Mouse (Mus musculus) macrophage (primary cell): ENCODE data around the gene Ubqln1. TPM values are rescaled to one million over a fixed set of nuclear protein-coding genes. Genes with fewer than 3 reads are reported as not detected.

Experiments
- H3K27ac ChIP-seq: fragments of 350-480 bp; formaldehyde crosslinking; 2 replicates; pipeline ENCODE4 v1.9.0; 2021
- H3K36me3 ChIP-seq: fragments of 350-480 bp; formaldehyde crosslinking; 2 replicates; pipeline ENCODE4 v1.9.0; 2021; ENCODE audit errors: inconsistent target
- H3K4me3 ChIP-seq: fragments of 350-480 bp; formaldehyde crosslinking; 2 replicates; pipeline ENCODE4 v1.9.0; 2021; ENCODE audit errors: inconsistent target
- H3K79me2 ChIP-seq: fragments of 350-480 bp; formaldehyde crosslinking; 2 replicates; pipeline ENCODE4 v1.9.0; 2021; ENCODE audit errors: inconsistent target
- WGBS: methylation state at CpG from one replicate; pipeline ENCODE4 v1.1.7; 2026; ENCODE audit warnings: inconsistent platforms; ENCODE audit not compliant: missing documents; 5-methylcytosine and 5-hydroxymethylcytosine counted together
- polyA plus RNA-seq: library from polyadenylated mRNA; stranded (reverse); fragments of 250-400 nt; gene quantifications from 3 replicates; pipeline ENCODE4 v1.2.4, GENCODE M21; 2018; ENCODE audit warnings: inconsistent platforms
- total RNA-seq, 78 experiments: library from RNA; depleted of rRNA; stranded (reverse); fragments of 250-400 nt; gene quantifications; 1 replicate in 9 of 78; 2 replicates in 24 of 78; 3 replicates in 43 of 78; 4 replicates in 2 of 78; pipeline ENCODE4 v1.2.4; 2018; ENCODE audit warnings: inconsistent platforms in 56 of 78

Ubqln1 gene
- total RNA-seq (2018; cell fraction: chromatin; rRNA removed), result 10 to 100 TPM; 15.3 to 49.2 (median 34.0) TPM
- total RNA-seq (2018; cell fraction: cytosol; rRNA removed), result 10 to 100 TPM; 59.5 to 74.1 (median 66.3) TPM
- total RNA-seq (2018; cell fraction: nucleus; rRNA removed), result 10 to 100 TPM; 23.6 to 67.9 (median 41.5) TPM
- polyA plus RNA-seq, result 51.3 to 88.5 TPM (median 66.0 TPM) in 3 replicates

DNA sequence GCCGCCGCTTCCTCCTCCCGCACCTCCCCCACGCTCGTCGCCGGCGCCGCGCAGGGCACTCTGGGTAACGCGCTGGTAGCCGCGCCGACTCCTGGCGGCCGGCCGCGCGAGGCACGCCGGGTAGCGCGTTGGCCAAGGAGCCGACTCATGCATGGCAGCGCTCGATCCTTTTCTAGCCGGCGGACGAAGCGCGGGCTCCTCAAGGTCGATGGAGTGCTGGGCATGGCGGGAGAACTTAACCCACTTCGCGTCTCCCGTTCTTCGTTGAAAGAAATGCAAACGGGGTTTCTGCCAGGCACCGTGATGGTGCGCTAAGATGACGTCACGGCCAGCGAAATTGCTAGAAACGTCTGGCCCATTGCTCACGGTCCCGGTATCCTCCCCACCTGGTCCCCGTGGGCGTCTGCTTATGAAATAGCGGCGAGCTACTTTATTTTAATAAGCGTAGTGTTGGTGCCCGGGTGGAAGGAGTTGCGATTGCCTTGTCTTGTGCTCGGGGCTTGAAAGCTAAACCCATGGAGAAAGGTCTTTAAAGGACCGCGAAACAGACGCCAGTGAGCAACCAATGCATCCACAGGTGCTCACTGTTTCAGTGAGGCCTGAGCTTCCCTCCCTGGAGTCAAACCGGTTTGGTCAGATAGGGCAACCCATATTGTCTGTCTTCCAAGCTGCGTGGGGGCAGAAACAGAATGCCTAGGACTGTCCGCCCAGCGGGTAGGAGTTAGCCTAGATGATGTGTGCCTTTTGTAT, at the start of gene Ubqln1:
Gene Ubqln1 (minus strand): TSS at position 62 of the 750 bp plus-strand sequence.
- H3K4me3 ChIP-seq, result peak within 1 kb of the TSS; percentile 77
- no peaks in the 10 kb centered on the region for H3K36me3 ChIP-seq
- H3K27ac ChIP-seq, result peak within 1 kb of the TSS; percentile 68
- 2% methylated on average over 61 of the region's 62 CpGs for WGBS
- H3K79me2 ChIP-seq, result peaks cover 41% of the 10 kb centered on the region

DNA sequence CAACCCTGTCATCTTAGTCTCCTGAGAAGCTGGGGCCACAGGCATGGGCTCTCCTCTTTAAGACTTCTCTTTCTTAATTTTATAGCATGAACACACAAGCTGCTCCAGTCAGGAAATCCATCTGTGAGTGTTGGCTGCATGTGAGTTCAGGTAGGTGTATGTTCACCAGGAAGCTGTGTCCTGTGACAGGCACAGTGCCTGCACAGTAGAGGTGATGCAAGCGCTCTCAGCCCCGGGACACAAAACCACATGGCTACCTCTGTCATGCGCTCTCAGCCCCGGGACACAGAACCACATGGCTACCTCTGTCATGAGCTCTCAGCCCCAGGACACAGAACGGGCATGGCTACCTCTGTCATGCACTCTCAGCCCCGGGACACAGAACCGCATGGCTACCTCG, 48.1 kb upstream of the Ubqln1 start:
- 0 out of 2 replicates have a peak, but pooled peaks cover 3% of the 10 kb centered on the region for H3K36me3 ChIP-seq
- no peak overlapping the region for H3K4me3 ChIP-seq
- no peak overlapping the region for H3K27ac ChIP-seq
- 81% methylated on average over 8 of the region's 8 CpGs for WGBS
- no peaks in the 10 kb centered on the region for H3K79me2 ChIP-seq

DNA sequence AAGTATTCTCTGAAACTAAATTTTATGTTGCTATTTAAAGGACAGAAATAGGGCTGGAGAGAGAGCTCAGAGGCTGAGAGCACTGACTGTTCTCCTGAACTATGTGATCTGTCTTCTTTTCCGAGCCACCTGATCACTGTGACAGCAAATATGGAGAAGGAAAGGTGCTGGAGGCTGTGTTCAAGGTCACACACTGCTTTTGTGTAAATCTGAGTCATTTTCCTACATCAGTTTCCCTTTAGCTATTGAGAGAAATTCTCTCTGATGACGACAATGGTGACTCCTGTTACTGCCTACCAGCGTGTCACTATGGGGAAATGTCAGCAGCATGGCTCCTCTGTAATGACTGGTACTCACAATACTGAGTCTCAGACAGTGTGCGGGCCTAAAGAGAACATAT, 46.2 kb upstream of the Ubqln1 start:
- 92% methylated on average over 4 of the region's 4 CpGs for WGBS
- Histone ChIP-seq H3K79me2 (no peaks in the 10 kb centered on the region), H3K27ac (no peak overlapping the region), H3K36me3 (0 out of 2 replicates have a peak, but pooled peaks cover 3% of the 10 kb centered on the region), H3K4me3 (no peak overlapping the region)

DNA sequence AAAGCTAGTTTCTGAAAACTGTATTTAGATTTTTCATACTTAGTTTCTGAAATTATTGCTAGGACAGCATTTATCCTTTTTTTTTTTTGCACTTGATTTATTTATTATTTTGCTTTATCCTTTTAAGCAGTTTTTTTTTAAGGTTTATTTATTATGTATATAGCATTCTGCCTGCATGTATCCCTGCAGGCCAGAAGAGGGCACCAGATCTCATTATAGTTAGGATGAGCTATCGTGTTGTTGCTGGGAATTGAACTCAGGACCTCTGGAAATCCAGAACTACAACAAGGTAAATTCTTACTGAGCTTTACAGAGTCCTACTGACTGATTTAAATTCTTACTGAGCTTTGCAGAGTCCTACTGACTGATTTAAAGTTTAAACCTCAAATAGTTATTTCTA, 37.8 kb upstream of the Ubqln1 start:
- no peaks in the 10 kb centered on the region for H3K36me3 ChIP-seq
- H3K79me2 ChIP-seq, result no peaks in the 10 kb centered on the region
- no peak overlapping the region for H3K27ac ChIP-seq
- WGBS, result 100% methylated on average over 1 of the region's 1 CpGs
- H3K4me3 ChIP-seq, result no peak overlapping the region

DNA sequence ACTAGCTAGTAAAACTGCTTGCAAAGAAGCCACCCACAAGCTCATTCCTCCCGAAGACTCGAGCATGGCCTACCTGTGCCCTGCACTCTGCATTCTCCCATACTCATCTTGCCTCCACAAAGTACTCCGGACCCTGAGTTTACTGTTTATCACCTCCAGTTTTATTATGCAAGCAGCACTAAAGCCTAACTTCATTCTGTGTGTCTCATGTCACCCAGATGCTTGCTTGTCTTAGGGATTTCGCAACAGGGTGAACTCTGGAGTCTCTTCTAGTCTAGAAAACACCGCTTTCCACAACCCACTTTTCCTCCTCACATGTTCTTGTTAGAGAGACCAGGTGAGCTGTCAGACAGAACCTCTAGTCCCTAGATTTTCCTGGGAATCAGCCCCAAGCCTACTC, 33.5 kb upstream of the Ubqln1 start:
- no peak overlapping the region for H3K4me3 ChIP-seq
- no peaks in the 10 kb centered on the region for H3K36me3 ChIP-seq
- H3K79me2 ChIP-seq, result no peaks in the 10 kb centered on the region
- no peak overlapping the region for H3K27ac ChIP-seq
- 88% methylated on average over 5 of the region's 5 CpGs for WGBS

DNA sequence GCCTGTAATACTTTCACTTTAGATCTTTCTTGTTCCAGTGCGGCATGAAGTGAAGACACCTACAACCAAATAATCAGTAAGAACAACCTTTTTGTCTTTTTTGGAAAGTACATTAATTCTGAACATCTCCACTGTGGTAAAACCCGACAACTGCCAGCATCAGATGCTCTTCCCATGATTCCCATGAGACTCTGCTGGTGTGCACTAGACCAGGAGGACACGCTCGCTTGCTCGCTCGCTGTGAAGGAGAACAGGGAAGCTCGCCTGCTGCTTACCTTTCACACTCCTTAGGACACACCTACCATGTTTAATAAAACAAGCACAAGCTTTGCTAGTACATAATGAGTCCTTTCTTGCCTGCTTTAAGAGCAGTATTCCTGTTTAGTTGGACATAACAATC, 21.1 kb upstream of the Ubqln1 start:
- WGBS, result 95% methylated on average over 7 of the region's 7 CpGs
- H3K79me2 ChIP-seq, result no peaks in the 10 kb centered on the region
- no peaks in the 10 kb centered on the region for H3K36me3 ChIP-seq
- H3K4me3 ChIP-seq, result no peak overlapping the region
- no peak overlapping the region for H3K27ac ChIP-seq

DNA sequence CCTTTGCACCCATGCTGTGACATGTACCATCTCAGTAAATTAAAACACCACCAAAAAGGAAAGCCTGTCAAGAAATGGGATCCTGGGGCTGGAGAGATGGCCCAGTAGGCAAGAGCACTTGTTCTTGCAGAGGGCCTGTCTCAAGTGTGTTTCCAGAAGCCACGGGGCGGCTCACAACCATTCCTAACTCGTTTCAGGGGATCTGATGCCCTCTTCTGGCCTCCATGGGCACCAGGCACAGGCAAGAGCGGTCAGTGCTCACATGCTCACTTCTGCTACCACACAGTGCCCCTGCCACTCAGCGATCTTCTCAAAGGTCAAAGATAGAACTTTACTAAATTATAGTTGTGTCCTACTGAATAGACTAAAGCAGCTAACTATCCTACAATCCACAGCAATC, 17.2 kb upstream of the Ubqln1 start:
- Histone ChIP-seq H3K27ac (no peak overlapping the region), H3K4me3 (no peak overlapping the region), H3K36me3 (no peaks in the 10 kb centered on the region), H3K79me2 (no peaks in the 10 kb centered on the region)
- 39% methylated on average over 5 of the region's 5 CpGs for WGBS

DNA sequence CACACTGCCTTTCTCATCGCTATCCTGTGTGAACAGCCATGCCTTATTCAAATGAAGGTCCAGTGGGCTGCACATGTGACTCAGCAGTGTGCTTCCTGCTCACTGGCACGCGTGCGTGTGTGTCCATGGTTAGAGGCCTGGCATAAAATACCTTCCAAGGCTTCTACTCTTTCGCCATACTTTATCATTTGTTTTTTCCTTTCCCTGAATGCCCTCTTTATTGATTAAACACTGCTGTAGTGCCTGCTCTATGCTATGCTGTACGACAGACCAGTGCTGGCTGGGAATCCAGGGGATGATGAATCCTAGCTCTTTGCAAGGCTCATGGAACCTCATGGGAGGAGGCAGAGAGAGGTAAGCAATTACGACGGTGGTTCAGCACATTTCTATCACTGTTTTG, 16.6 kb upstream of the Ubqln1 start:
- H3K4me3 ChIP-seq, result no peak overlapping the region
- H3K36me3 ChIP-seq, result no peaks in the 10 kb centered on the region
- H3K79me2 ChIP-seq, result no peaks in the 10 kb centered on the region
- WGBS, result 97% methylated on average over 8 of the region's 8 CpGs
- H3K27ac ChIP-seq, result no peak overlapping the region

DNA sequence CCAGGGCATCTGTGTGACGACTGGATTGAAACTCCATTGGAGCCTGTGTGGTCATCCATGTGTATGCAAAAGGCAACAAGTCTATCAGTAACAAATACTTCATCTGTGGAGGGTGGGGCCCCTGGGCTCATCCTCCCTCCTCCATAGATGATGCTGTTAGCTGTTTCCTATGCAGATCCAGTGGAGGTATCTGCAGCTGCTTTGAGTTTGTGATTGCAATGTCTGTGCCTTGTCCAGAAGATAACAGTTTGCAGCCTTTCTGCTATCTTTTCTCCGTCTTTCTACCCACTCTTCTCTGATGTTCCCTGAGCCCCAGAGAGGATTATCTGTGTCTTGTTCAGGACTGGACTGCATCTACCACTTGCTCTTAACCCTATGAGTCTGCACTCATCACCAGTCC, 13.2 kb upstream of the Ubqln1 start:
- no peak overlapping the region for H3K4me3 ChIP-seq
- no peak overlapping the region for H3K27ac ChIP-seq
- no peaks in the 10 kb centered on the region for H3K36me3 ChIP-seq
- 87% methylated on average over 2 of the region's 2 CpGs for WGBS
- no peaks in the 10 kb centered on the region for H3K79me2 ChIP-seq

DNA sequence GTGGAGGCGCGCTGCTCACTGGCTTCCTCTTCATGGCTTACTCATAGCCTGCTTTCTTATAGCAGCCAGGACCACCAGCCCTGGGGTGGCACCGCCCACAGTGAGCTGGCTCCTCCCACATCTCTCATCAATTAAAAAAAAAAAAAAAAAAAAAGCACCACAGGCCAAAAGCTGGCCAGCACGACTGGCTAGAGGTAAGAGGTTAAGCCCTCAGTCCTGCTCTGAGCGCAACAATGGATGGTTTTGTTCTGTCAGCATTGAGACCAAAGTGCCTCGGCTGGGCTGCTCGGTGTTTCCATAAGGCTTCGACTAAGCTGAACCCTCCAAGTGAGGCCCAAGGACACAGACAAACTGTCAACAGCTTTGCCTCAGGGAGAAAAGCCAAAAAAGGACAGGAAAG, 10.2 kb upstream of the Ubqln1 start:
- Histone ChIP-seq H3K36me3 (no peaks in the 10 kb centered on the region), H3K79me2 (no peaks in the 10 kb centered on the region), H3K27ac (no peak overlapping the region), H3K4me3 (no peak overlapping the region)
- 93% methylated on average over 8 of the region's 8 CpGs for WGBS

DNA sequence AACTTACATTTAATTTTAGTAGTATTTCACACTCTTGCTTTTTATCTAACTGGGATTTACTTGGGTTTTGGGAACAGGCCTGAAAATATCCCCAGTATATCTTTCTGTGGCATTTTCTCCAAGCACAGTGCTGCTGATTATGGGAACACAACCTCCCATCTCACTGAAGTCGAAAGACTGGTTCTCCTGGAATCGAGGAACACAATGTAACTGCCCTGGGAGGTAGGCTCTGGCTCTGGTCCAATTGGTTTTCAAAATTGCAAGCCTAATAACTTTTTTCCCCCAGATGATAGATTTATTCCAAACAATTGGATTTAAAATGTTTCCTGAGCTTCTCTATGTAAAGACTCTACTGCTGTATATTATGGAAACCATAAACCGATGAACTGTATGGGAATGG, 4.8 kb upstream of the Ubqln1 start:
- 84% methylated on average over 3 of the region's 3 CpGs for WGBS
- H3K27ac ChIP-seq, result no peak overlapping the region
- H3K4me3 ChIP-seq, result no peak overlapping the region
- H3K36me3 ChIP-seq, result no peaks in the 10 kb centered on the region
- H3K79me2 ChIP-seq, result no peaks in the 10 kb centered on the region

DNA sequence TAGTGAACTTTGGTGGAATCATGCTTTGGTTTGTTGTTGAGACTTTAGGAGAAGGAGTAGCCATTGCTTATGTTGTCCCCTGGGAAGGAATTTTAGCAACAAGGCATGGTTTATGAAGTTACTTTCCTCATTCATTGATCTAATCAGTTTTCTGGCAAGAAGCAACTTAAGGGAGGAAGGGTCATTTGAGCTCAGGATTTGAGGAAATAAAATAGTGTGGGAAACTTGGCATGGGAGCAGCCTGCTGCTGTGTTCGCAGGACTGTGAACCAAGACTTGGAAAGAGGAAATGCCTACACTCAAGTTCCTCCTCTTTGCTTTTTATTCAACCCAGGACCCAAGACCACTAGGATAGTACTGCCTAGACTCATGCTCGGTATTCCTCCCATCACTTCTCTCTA, 2.1 kb upstream of the Ubqln1 start:
- Histone ChIP-seq H3K27ac (no peak overlapping the region), H3K79me2 (peaks cover 23% of the 10 kb centered on the region), H3K4me3 (no peak overlapping the region), H3K36me3 (no peaks in the 10 kb centered on the region)
- WGBS, result 48% methylated on average over 2 of the region's 2 CpGs

DNA sequence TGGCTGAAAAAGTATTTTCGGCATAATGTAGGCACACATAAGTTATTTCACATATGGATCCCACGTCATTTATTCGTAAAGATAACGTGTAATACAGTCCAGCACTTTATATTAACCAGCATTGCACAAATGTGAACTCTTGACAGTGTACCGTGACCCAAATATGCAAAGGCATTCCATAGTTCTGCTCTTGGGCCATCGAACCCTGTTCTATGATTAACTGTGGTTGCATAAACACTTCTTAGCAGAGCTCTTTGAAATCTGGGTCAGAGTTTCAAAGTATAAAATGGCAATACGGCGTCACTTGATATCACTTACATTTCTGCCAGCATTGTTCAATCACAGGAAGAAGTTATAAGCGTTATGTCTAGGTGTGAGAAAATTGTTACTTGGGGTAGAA, 942 bp upstream of the Ubqln1 start:
- Histone ChIP-seq H3K36me3 (no peaks in the 10 kb centered on the region), H3K27ac (no peak overlapping the region), H3K79me2 (peaks cover 34% of the 10 kb centered on the region), H3K4me3 (peak overlapping the region; percentile 77)
- WGBS, result 94% methylated on average over 9 of the region's 9 CpGs

DNA sequence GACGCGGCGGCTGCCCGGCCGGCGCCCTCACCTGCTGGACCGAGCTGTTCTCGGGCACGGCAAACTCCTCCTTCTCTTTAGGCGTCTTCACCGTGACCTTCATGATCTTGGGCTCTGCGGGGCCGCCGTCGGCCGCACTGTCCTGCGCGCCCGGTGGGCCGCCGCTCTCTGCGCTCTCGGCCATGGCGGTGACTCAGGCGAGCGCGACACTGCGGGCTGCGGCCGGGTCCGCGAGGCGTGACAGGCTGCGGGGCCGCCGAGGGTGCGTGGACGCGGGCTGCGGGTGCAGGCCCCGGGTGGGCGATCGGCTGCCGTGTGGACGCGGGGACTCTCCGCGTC, 231 bp downstream of the Ubqln1 start:
- peaks cover 46% of the 10 kb centered on the region for H3K79me2 ChIP-seq
- H3K4me3 ChIP-seq, result no peak overlapping the region; the same call in 1 of the 2 replicates
- H3K36me3 ChIP-seq, result no peaks in the 10 kb centered on the region
- no peak overlapping the region for H3K27ac ChIP-seq
- under 1% methylated on average over 43 of the region's 48 CpGs for WGBS

DNA sequence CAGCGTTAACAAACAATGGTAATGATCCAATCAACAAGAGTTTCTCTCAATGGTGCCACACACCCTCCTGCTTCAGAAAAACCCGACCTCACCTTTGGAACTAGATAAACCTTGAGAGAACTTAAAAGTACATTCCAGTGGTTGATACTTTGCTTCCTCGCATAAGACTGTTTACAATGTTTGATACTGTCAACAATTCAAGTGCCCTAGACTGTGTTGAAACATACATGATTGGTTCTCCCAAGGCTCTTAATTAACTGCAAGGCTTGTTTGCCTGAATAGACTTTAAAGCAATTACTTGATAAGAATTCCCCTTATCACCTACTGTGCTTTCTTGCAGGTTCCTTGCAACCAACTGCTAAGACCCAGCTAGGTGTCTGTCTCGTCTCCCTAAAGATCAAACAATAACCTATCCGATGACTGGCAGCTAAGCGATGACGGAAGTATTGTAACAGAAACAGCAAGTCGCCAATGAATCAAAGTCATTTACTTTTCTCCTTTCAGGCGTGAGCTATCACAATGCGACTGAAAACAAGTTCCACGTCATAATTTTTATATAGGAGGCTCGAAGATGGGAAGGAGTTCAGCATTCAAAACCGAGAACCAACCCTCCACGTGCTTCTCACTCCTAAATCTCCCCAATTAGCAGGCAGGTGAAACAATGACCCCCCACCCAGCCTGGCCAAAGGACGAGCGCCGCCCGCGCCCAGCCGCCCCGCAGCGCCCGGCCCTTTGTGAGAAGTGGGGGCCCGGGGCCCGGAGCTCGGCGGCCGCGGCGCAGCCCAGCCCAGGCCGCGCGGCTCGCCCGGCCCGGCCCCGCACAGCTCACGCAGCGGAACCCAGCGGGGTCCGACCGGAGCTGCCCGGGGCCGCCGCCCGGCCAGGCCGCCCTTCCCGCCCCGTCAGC, 854 bp downstream of the Ubqln1 start:
- WGBS, result 6% methylated on average over 32 of the region's 49 CpGs

More for the DNA sequence above, 854 bp downstream of the Ubqln1 start:
- peak overlapping the region; percentile 49 for H3K4me3 ChIP-seq
- H3K27ac ChIP-seq, result no peak overlapping the region
- peaks cover 52% of the 10 kb centered on the region for H3K79me2 ChIP-seq
- no peaks in the 10 kb centered on the region for H3K36me3 ChIP-seq
